Mouse (Mus musculus) spleen, adult 2 months (tissue): Measurements from ENCODE around the gene Eif3f.

ENCODE experiments used
- CTCF ChIP-seq: fragments of 200-500 bp; IDR thresholded peaks from 2 replicates; pipeline ENCODE4 v1.5.1; 2011; ENCODE audit warnings: mild to moderate bottlenecking, inconsistent platforms; ENCODE audit not compliant: insufficient read depth, insufficient read length, insufficient replicate concordance; ENCODE audit errors: extremely low read depth
- POLR2A ChIP-seq: fragments of 200-500 bp; IDR thresholded peaks from 2 replicates; pipeline ENCODE4 v1.6.1; 2011; ENCODE audit warnings: low read depth, low read length, inconsistent platforms

DNA sequence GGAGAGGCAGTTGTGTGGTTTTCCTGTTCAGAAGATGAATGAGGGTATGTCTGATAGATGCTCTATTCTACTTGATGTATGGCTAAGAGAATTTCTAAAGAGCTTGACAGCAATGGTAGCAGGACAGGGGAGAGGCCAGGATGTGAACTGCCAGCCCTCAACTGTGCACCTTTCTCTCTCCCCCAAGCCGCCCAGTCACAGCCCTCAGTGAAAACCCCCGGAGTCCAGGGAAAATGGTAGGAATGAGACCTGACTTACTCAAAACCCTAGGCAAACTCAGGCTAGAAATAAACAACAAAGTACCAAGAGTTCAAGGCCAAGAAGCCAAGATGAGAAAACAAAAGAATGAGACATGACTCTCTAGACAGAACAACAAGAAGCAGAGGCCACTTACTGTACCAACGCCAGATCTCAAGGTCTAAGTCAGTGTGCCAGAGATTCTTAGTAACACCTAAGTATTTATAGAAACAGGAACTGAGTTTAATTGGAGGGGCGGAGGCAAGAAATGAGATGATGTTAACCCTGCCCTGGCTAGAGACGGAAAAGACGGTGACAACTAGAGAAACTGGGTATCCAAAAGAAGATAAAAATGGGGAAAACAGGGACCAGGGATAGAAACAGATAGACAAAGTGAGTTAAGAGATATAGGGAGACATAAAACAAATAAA lies 4.4 kb upstream of the Eif3f start, which contains the start of gene Nlrp10:
- TF ChIP-seq CTCF: no peak
- TF ChIP-seq POLR2A: no peak
